Mouse (Mus musculus) cerebellum, adult 2 months (tissue): ENCODE data around the gene Pomp. TPM values are rescaled to one million over a fixed set of nuclear protein-coding genes. Genes with fewer than 3 reads are reported as not detected.
"Not testable (repeated sequence)": the region's sequence is repeated elsewhere in the genome, so short reads cannot be mapped to it uniquely, and the experiment has no call there.

ENCODE experiments used
- DNase-seq, 2 experiments: peaks; one replicate each; pipeline ENCODE4 v3.0.0; 2021
- H3K27ac ChIP-seq: fragments of 200-500 bp; 2 replicates; pipeline ENCODE4 v1.5.1; 2012; ENCODE audit warnings: low read length, control low read depth, inconsistent platforms; ENCODE audit not compliant: insufficient read depth
- H3K27me3 ChIP-seq: fragments of 200-500 bp; 2 replicates; pipeline ENCODE4 v1.6.1; 2012; ENCODE audit warnings: inconsistent platforms, mild to moderate bottlenecking, low read length, moderate library complexity; ENCODE audit not compliant: control insufficient read depth, insufficient read depth
- H3K4me1 ChIP-seq: fragments of 200-500 bp; 2 replicates; pipeline ENCODE4 v1.6.1; 2011; ENCODE audit warnings: low read length; ENCODE audit not compliant: control insufficient read depth, insufficient read depth
- H3K4me3 ChIP-seq: fragments of 200-500 bp; replicated peaks from 2 replicates; pipeline ENCODE3; 2011; ENCODE audit warnings: mild to moderate bottlenecking, low read depth, low read length, control low read depth; ENCODE audit not compliant: insufficient read depth
- CTCF ChIP-seq: fragments of 200-500 bp; IDR thresholded peaks from 2 replicates; pipeline ENCODE4 v1.5.1; 2011; ENCODE audit warnings: low read depth, mild to moderate bottlenecking, control low read depth, low read length, moderate library complexity, borderline replicate concordance; ENCODE audit not compliant: insufficient read depth
- POLR2A ChIP-seq: fragments of 200-500 bp; IDR thresholded peaks from 2 replicates; pipeline ENCODE4 v1.6.1; 2011; ENCODE audit warnings: low read length, control low read depth, borderline replicate concordance; ENCODE audit not compliant: insufficient read depth
- WGBS: fragments of 180-500 bp; shearing (Covaris S2); methylation state at CpG from one replicate; pipeline ENCODE4 v1.1.7; 2018; 5-methylcytosine and 5-hydroxymethylcytosine counted together
- polyA plus RNA-seq: library from polyadenylated mRNA; depleted of rRNA; stranded (reverse); fragments of >200 nt; gene quantifications from 2 replicates; pipeline ENCODE4 v1.2.3, GENCODE M21; 2012

Pomp gene
- polyA plus RNA-seq, 1 experiment: 260 TPM

DNA sequence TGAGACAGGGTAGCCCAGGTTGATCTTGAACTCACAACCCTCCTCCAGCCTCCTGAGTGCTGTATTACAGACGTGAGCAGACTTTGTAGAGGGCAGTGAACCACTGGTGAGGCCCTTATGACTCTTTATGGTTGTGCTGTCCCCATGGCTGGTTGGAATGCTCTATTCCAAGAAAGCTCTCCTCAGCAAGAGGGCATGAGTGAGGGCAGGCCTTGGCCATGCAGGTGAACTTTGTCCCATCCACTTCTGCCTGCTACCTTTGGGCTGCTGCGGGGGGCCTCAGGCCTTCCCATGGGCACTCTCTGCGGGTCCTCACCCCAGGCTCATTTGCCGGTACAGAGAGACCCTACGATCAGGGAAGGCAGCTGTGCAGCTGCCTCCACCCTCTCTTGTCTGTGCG lies 32.5 kb downstream of the Pomp start:
- TF ChIP-seq CTCF (no peak), POLR2A (no peak)
- WGBS: 76% methylated on average over 6 of the region's 6 CpGs

DNA sequence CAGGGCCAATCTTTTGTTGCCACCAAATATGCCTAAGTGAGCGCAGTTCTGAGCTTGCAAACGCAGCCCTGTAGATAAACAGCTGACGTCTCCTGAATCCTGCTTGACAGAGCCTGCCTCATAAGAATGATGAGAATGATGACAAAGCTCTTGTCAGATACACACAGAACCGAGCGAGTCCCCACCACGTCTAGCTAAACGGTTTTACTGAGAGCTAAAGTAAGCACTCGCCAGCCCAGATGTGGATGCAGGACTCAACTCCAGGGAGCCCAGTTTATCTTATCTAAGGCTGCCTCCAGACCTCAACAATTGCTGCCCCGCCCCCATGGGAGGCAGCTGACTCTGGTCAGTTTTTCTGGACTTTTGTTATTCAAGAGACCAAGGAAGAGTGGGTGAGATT lies 32.9 kb downstream of the Pomp start:
- no peak overlapping the region for H3K27ac ChIP-seq
- WGBS: 67% methylated on average over 9 of the region's 9 CpGs
- H3K4me1 ChIP-seq: peaks cover 7% of the 10 kb centered on the region; the same call in 1 of the 2 replicates
- no peak for DNase-seq
- TF ChIP-seq POLR2A (no peak), CTCF (no peak)
- no peak overlapping the region for H3K4me3 ChIP-seq
- no peaks in the 10 kb centered on the region for H3K27me3 ChIP-seq

More for the DNA sequence above, 32.5 kb downstream of the Pomp start:
- Histone ChIP-seq H3K27me3 (no peaks in the 10 kb centered on the region), H3K4me1 (peaks cover 7% of the 10 kb centered on the region; the same call in 1 of the 2 replicates), H3K27ac (no peak overlapping the region), H3K4me3 (no peak overlapping the region)
- no peak for DNase-seq

DNA sequence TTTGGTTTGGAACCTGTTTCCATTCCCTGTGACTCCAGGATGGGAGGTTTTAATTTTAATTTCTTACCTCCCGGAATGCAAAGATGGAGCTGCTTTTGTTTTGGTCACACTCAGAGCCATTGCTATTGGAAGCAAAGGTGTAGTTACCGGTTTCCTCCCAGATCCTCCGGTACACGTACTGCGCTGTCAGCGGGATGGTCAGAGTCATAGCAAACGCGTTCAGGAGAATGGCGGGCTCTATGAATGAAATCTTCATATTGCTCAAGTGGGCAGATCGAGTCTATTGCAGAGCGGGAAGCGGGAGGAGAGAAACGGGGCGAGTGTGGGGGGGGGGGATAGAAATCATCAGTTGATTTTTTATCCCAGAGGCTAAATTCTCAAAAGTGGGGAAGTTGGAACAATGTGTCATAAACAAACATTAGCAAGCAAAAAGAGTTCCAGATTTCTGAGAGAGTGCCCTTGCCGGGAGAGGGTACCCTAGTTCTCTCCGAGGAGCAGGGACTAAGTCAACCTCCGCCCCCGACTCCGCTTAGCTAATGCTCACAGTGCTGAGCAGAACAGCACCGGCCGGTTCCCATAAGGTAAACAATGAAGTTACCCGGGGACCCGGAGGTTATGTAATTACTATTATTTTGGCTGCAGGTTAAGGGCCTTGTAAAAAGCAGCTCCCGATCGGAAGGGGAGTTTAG lies 33.6 kb downstream of the Pomp start:
- peak overlapping the region; percentile 65 for H3K4me3 ChIP-seq
- peaks cover 7% of the 10 kb centered on the region; the same call in 1 of the 2 replicates for H3K4me1 ChIP-seq
- H3K27ac ChIP-seq: peak overlapping the region; percentile 54
- H3K27me3 ChIP-seq: no peaks in the 10 kb centered on the region
- TF ChIP-seq POLR2A (no peak), CTCF (no peak)
- peak; percentile 50 to 72 for DNase-seq
- 1% methylated on average over 25 of the region's 25 CpGs for WGBS

DNA sequence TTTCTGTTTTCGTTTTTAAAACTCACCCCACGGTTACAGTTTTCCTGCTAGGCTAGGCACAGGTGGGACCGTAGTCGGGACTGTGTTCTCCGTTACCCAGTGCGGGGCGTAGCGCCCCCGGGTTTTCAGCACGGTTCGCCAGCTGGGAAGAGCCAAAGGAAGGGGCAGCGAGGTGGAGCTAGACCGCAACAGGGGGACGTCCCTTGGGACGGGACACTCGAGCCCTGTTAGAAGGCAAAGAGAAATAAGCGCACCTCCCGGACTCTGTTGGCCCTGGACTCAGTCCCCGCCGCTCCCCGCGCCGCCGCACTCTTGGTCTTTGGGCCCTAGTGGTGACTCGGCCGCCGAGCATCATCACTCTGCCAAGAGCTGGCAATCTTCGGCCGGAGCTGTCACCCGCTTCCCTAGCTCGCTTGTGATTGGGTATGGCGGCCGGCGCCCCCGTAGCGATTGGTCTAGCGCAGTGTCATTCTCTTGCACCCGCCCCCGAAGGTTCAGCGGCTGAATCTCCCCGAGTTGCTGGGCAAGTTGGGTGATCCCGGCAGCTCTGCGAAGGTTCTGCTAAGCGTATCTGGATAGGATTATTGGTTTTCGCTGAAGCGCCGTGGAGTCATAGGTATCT lies 34.3 kb downstream of the Pomp start, which contains the start of gene Slc46a3:
Slc46a3 (minus strand) TSS at position 361 of the 622 bp plus-strand sequence.
- TF ChIP-seq CTCF (peak; percentile 19; the same call in 1 of the 2 replicates), POLR2A (peak; percentile 73)
- Histone ChIP-seq H3K27me3 (no peaks in the 10 kb centered on the region), H3K4me1 (peaks cover 7% of the 10 kb centered on the region; the same call in 1 of the 2 replicates), H3K4me3 (peak within 1 kb of the TSS; percentile 66), H3K27ac (peak within 1 kb of the TSS; percentile 54)
- WGBS: under 1% methylated on average over 47 of the region's 47 CpGs
- peak; percentile 97 to 99 for DNase-seq

DNA sequence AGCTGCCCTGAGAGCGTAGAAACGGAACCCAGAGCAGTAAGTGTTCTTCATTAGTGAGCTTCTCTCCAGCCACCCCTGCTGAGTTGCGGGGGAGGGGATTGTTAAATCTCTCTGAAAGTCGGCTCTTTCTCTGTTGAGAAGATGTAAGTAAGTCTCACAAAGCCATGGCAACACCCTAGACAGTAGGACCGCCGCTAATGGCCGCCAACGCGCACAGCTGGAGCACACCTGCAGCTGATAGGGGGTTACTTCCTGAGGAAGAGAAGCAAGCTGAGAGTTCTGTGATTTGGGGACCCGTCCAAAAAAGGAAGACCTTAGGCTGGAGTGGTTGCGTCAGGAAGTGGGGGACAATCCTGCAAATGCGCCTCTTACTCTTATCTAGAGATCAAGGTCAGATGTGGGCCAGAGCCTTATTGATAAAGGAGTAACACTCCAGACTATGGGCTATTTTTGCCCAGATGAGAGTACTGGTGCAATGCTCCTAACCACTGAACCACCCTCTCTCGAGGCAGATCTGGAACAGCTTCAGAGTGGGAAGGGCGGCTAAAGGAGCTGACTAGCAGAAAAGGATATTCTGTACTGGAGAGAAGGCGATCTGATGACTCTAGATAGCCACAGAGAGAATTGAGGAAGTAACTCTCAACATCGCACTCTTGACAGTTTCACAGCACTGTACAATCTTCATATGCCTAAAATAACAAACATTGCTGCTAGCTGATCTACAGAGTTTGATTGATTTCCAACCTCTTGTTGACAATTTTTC lies 35.4 kb downstream of the Pomp start:
- peaks cover 7% of the 10 kb centered on the region; the same call in 1 of the 2 replicates for H3K4me1 ChIP-seq
- no peak overlapping the region for H3K27ac ChIP-seq
- no peaks in the 10 kb centered on the region for H3K27me3 ChIP-seq
- TF ChIP-seq CTCF: no peak
- TF ChIP-seq POLR2A: no peak
- H3K4me3 ChIP-seq: peak overlapping the region; percentile 66
- DNase-seq: peak; percentile 29 to 35
- 40% methylated on average over 16 of the region's 16 CpGs for WGBS

DNA sequence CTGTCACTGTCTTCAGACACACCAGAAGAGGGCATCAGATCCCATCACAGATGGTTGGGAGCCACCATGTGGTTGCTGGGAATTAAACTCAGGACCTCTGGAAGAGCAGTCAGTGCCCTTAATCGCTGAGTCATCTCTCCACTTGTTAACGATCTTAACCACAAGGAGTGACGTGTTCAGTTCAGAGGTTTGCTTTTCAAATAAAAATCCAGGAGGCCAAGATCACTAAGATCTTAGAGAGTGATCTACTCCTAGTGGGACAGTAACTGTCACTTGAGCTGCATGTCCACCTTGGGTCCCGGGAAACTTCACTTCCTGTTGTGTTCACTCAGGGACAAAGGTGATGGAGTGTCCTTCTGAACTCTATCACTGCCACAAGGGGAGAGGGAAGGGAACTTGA lies 36.2 kb downstream of the Pomp start:
- not testable (repeated sequence) for H3K27me3 ChIP-seq, H3K27ac ChIP-seq, H3K4me3 ChIP-seq, H3K4me1 ChIP-seq, DNase-seq
- WGBS: 93% methylated on average over 4 of the region's 4 CpGs

DNA sequence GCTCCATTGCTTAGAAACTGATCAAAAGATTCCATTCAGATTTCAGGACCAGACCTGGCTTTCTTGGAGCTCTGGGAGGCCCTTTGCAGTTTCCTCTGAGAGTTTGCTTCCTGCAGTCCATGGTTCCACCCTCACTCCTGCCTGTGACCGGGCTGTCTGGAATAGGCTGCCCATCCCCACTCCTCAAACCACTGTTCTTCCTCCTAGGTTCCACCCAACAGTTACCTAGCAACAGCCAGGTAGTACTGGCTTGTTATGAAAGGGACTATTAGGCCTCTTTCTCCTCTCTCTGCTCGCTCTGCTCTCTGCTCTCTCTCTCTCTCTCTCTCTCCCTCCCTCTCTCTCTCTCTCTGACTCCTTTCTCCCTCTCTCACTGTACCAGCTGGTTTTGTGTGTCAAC lies 38.0 kb downstream of the Pomp start:
- Histone ChIP-seq H3K4me3 (no peak overlapping the region), H3K27me3 (no peaks in the 10 kb centered on the region), H3K4me1 (peaks cover 4% of the 10 kb centered on the region; the same call in 1 of the 2 replicates), H3K27ac (no peak overlapping the region)
- DNase-seq: no peak
- TF ChIP-seq CTCF (no peak), POLR2A (no peak)
- WGBS: 75% methylated on average over 2 of the region's 2 CpGs

DNA sequence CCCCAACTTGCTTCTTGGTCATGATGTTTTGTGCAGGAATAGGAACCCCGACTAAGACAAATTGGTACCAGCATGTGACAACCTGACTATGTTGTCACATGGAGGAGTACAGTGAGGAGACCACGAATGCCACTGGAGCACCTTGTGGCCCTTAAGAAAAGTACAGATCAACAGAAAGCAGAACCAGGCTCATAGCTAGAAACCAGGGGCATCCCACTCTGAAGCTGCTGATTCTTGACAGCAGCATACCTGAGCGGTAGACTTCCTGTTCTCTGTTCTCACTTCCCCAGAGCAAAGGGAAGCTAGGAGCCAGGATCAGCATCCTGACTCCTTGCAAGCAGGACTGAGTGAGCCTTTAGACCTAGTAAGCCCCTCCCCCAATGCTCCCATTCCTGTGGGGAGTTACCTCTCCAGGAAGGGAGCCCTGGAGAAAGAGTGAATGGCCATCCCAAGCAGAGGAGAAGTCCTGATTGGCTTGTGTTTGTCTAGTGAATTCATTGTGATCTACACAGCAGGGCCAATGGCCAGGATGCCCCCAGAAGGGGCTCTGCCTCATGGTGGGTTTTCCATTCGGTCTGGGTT lies 38.8 kb downstream of the Pomp start:
- Histone ChIP-seq H3K4me3 (no peak overlapping the region), H3K4me1 (peaks cover 3% of the 10 kb centered on the region; the same call in 1 of the 2 replicates), H3K27me3 (no peaks in the 10 kb centered on the region), H3K27ac (no peak overlapping the region)
- TF ChIP-seq CTCF (no peak), POLR2A (no peak)
- DNase-seq: no peak
- WGBS: 65% methylated on average over 4 of the region's 4 CpGs
